Mouse (Mus musculus): Measurements from ENCODE around the gene Ankrd13c. TPM values are rescaled to one million over a fixed set of nuclear protein-coding genes. Genes with fewer than 3 reads are reported as not detected.

The Ankrd13c gene
- polyA plus RNA-seq, 1 experiment from 2014 or later: 25.2 TPM

DNA sequence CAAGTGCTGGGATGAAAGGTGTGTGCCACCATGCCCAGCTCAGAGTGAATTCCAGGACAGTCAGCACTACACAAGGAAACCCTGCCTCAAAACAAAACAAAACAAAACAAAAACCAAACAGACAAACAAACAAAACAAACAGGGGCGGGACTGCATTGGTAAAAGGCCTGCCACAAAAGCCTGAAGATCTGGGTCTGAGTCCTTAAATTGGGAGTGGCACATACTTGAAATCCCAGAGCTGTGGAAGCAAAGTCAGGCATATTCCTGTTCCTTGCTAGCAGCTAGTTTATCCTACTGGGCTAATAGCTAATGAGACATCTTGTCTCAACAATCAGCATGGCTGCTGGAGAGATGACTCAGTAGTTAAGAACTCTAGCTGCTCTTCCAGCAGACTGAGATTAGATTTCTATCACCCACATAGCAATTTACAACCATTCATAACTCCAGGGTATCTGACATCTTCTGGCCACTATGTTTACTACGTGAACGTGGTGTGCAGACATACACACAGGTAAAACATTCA, 12.7 kb upstream of the Ankrd13c start:
- Histone ChIP-seq H3K4me3 (ENCODE audit: low read length) (no peak overlapping the region), H3K27ac (ENCODE audit: low read depth, low read length) (no peak overlapping the region), H3K9me3 (ENCODE audit: control insufficient read depth, low read length) (no peaks in the 10 kb centered on the region), H3K27me3 (replicated peaks; ENCODE audit: control insufficient read depth, insufficient read depth, low read length) (no peaks in the 10 kb centered on the region), H3K36me3 (ENCODE audit: control insufficient read depth, insufficient read depth, low read length) (no peaks in the 10 kb centered on the region), H3K4me2 (ENCODE audit: low read length) (no peak overlapping the region), H3K9ac (ENCODE audit: low read depth, low read length) (no peak overlapping the region), H3K4me1 (ENCODE audit: control insufficient read depth, insufficient read depth, low read depth, low read length) (no peaks in the 10 kb centered on the region)
- no peak for ATAC-seq
- WGBS: 77% methylated on average over 3 of the region's 3 CpGs

DNA sequence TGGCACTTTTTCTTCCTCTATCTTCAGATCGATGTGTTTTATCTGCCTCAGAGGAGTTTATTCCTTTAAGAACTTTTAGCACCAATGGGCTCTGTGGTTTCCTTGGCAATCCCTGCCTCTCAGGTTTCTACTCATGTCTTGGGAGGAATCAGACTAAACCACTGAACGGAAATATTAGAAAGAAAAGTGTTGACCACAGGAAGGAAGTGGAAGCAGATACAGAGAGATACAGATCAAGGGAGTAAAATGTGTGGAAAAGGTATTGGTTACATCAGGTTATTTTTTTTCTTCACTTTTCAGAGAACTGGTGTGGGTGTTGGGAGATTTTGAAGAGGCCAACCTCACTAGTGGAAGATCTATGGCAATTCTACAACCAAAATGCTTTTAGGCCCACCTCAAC, 8.5 kb upstream of the Ankrd13c start:
- H3K9ac ChIP-seq (ENCODE audit: low read depth, low read length): no peak overlapping the region
- no peaks in the 10 kb centered on the region for H3K27me3 ChIP-seq (replicated peaks; ENCODE audit: control insufficient read depth, insufficient read depth, low read length)
- no peaks in the 10 kb centered on the region for H3K36me3 ChIP-seq (ENCODE audit: control insufficient read depth, insufficient read depth, low read length)
- no peak overlapping the region for H3K4me2 ChIP-seq (ENCODE audit: low read length)
- H3K4me1 ChIP-seq (ENCODE audit: control insufficient read depth, insufficient read depth, low read depth, low read length): no peaks in the 10 kb centered on the region
- no peak overlapping the region for H3K4me3 ChIP-seq (ENCODE audit: low read length)
- WGBS: 89% methylated on average over 2 of the region's 2 CpGs
- no peak overlapping the region for H3K27ac ChIP-seq (ENCODE audit: low read depth, low read length)
- no peaks in the 10 kb centered on the region for H3K9me3 ChIP-seq (ENCODE audit: control insufficient read depth, low read length)
- ATAC-seq: no peak

DNA sequence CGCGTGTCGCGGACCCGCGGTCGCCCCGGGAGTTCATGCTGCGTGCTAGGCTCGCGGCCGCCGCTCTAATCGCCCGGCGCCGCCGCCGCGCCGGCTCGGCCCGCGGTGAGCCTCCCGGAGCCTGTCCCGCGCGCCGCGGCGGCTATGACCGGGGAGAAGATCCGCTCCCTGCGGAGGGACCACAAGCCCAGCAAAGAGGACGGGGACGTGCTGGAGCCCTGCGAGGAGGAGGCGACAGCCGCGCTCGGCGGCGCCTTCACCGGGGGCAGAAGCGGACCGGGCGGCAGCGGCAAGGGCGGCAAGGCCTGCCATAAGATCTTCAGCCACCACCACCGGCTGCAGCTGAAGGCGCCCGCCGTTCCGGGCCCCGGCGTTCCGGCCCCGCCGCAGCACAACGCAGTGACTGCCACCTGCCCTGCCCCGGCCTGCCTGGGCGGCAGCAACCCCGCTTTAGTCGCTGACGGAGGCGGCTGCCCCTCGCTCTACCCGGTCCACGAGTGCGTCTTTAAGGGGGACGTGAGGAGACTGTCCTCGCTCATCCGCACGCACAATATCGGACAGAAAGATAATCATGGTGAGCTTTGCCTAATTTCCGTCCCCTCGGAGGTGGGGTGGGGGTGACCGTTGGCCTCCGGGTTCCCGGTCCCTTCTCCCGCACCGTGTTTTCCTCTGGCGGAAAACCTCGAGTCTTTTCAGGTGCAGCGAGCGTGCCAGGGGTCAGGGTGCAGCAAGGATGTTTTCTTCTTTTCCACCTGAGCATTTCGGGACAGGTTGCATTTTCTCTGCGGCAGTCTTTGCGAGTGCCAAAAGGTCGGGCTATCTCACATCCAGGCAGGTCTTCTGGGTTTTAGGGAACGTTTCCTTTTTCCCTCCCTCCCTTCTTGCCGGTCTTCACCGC, 593 bp downstream of the Ankrd13c start:
- peaks cover 12% of the 10 kb centered on the region for H3K4me1 ChIP-seq (ENCODE audit: control insufficient read depth, insufficient read depth, low read depth, low read length)
- ATAC-seq: peak; percentile 73
- under 1% methylated on average over 58 of the region's 93 CpGs for WGBS

DNA sequence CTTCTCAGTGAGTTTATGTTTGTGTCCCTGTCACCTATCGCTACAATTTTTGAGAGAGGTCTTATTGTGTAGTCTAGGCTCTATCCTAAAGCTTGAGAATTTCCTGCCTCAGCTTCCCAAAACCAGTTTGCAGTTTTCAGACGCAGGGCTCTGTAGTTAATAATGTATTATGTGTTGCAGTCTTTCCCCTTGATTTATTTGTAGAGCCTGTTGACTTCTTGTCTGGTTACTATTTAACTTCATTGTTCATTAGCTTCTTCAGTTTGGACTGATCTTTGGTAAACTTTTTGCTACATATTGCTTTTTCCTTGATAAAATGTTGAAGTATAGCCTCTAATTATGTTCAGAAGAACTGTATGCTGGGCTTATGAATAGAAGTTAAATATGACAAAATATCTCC, 5.7 kb downstream of the Ankrd13c start:
- 92% methylated on average over 2 of the region's 2 CpGs for WGBS

More for the DNA sequence above, 593 bp downstream of the Ankrd13c start:
- Histone ChIP-seq H3K9me3 (ENCODE audit: control insufficient read depth, low read length) (no peaks in the 10 kb centered on the region), H3K27ac (ENCODE audit: low read depth, low read length) (peak overlapping the region; percentile 97), H3K4me2 (ENCODE audit: low read length) (peak overlapping the region; percentile 95), H3K27me3 (replicated peaks; ENCODE audit: control insufficient read depth, insufficient read depth, low read length) (no peaks in the 10 kb centered on the region), H3K9ac (ENCODE audit: low read depth, low read length) (peak overlapping the region; percentile 94), H3K36me3 (ENCODE audit: control insufficient read depth, insufficient read depth, low read length) (no peaks in the 10 kb centered on the region), H3K4me3 (ENCODE audit: low read length) (peak overlapping the region; percentile 93)

DNA sequence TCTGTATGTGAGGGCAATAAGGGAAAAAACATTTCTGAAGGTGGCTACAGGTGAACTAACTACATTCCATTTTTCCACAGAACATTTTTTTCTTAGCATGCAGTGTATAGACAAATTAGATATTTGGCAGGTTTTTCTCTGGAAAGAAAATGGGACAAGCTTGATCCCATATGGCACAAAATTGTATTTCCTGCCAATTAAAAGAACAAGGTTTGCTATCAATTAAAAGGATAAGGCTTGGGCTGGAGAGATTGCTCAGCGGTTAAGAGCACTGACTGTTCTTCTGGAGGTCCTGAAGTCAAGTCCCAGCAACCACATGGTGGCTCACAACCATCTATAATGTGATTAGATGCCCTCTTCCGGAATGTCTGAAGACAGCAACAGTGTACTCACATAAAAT, 8.4 kb downstream of the Ankrd13c start:
- no peak for ATAC-seq
- no peak overlapping the region for H3K9ac ChIP-seq (ENCODE audit: low read depth, low read length)
- H3K4me3 ChIP-seq (ENCODE audit: low read length): no peak overlapping the region
- H3K9me3 ChIP-seq (ENCODE audit: control insufficient read depth, low read length): no peaks in the 10 kb centered on the region
- H3K27ac ChIP-seq (ENCODE audit: low read depth, low read length): no peak overlapping the region
- no peak overlapping the region for H3K4me2 ChIP-seq (ENCODE audit: low read length)
- no peaks in the 10 kb centered on the region for H3K36me3 ChIP-seq (ENCODE audit: control insufficient read depth, insufficient read depth, low read length)
- H3K27me3 ChIP-seq (replicated peaks; ENCODE audit: control insufficient read depth, insufficient read depth, low read length): no peaks in the 10 kb centered on the region
- 84% methylated on average over 2 of the region's 2 CpGs for WGBS
- no peaks in the 10 kb centered on the region; the same call in 1 of the 2 replicates for H3K4me1 ChIP-seq (ENCODE audit: control insufficient read depth, insufficient read depth, low read depth, low read length)

More for the DNA sequence above, 5.7 kb downstream of the Ankrd13c start:
- Histone ChIP-seq H3K36me3 (ENCODE audit: control insufficient read depth, insufficient read depth, low read length) (no peaks in the 10 kb centered on the region), H3K9ac (ENCODE audit: low read depth, low read length) (no peak overlapping the region), H3K9me3 (ENCODE audit: control insufficient read depth, low read length) (no peaks in the 10 kb centered on the region), H3K4me3 (ENCODE audit: low read length) (no peak overlapping the region), H3K4me1 (ENCODE audit: control insufficient read depth, insufficient read depth, low read depth, low read length) (peaks cover 12% of the 10 kb centered on the region), H3K4me2 (ENCODE audit: low read length) (no peak overlapping the region), H3K27ac (ENCODE audit: low read depth, low read length) (no peak overlapping the region), H3K27me3 (replicated peaks; ENCODE audit: control insufficient read depth, insufficient read depth, low read length) (no peaks in the 10 kb centered on the region)
- no peak for ATAC-seq

DNA sequence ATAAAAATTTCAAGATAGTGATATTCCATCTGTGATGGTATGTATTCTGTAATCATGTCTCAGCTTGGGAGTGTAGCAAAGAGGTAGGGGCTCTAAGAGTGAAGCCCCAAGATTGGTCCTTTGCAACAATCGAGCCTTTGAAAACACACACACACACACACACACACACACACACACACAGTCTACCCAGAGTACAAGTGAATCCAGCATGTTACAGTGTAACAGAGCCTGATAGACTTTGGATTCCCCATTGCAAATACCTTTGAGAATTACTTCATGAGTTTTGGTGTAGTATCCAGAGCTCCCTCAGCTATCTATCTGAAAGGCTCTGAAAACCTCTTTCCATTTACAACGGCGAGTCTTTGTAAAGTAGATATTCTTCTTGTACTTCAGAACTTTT, 9.2 kb downstream of the Ankrd13c start:
- Histone ChIP-seq H3K9ac (ENCODE audit: low read depth, low read length) (no peak overlapping the region), H3K9me3 (ENCODE audit: control insufficient read depth, low read length) (no peaks in the 10 kb centered on the region), H3K4me3 (ENCODE audit: low read length) (no peak overlapping the region), H3K36me3 (ENCODE audit: control insufficient read depth, insufficient read depth, low read length) (no peaks in the 10 kb centered on the region), H3K4me2 (ENCODE audit: low read length) (no peak overlapping the region), H3K27ac (ENCODE audit: low read depth, low read length) (no peak overlapping the region), H3K4me1 (ENCODE audit: control insufficient read depth, insufficient read depth, low read depth, low read length) (no peaks in the 10 kb centered on the region), H3K27me3 (replicated peaks; ENCODE audit: control insufficient read depth, insufficient read depth, low read length) (no peaks in the 10 kb centered on the region)
- ATAC-seq: no peak
- 94% methylated on average over 3 of the region's 3 CpGs for WGBS

DNA sequence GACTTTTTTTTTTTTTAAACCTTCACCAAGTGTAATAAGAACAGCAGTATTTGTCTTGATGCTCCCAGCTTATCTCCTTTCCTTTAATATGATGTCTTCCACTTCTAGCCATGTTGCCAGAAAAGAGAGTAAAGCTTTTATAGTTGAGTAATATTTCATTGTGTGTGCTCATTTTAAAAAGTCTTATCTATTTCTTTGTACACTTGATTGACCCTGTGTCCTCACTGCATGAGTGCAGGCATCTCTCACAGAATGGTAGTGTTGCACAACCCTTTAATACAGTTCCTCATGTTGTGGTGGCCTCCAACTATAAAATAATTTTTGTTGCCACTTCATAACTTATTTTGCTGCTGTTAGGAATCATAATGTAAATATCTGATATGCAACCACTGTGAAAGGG, 10.3 kb downstream of the Ankrd13c start:
- no peaks in the 10 kb centered on the region for H3K4me1 ChIP-seq (ENCODE audit: control insufficient read depth, insufficient read depth, low read depth, low read length)
- no peak for ATAC-seq
- no peak overlapping the region for H3K9ac ChIP-seq (ENCODE audit: low read depth, low read length)
- H3K4me2 ChIP-seq (ENCODE audit: low read length): no peak overlapping the region
- no peaks in the 10 kb centered on the region for H3K9me3 ChIP-seq (ENCODE audit: control insufficient read depth, low read length)
- H3K4me3 ChIP-seq (ENCODE audit: low read length): no peak overlapping the region
- no peak overlapping the region for H3K27ac ChIP-seq (ENCODE audit: low read depth, low read length)
- no peaks in the 10 kb centered on the region for H3K27me3 ChIP-seq (replicated peaks; ENCODE audit: control insufficient read depth, insufficient read depth, low read length)
- peaks cover 2% of the 10 kb centered on the region for H3K36me3 ChIP-seq (ENCODE audit: control insufficient read depth, insufficient read depth, low read length)

DNA sequence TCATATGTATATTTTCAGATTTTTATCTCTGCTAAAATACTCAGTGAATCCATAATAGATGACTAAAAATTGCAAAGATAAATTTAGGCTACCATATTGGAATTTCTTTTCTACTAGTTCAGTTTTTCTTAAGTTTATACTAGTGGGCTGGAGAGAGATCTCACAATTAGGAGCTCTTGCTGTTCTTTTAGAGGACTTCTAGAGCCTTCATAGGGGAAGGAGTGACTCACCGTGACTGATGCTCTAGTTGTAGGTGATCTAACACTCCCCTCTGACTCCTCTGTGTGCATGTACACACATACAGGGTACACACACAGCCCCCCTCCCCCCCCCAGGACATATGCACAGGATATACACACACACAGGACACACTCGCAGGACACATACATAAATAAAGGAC, 24.1 kb downstream of the Ankrd13c start:
- Histone ChIP-seq H3K9me3 (ENCODE audit: control insufficient read depth, low read length) (no peaks in the 10 kb centered on the region), H3K27me3 (replicated peaks; ENCODE audit: control insufficient read depth, insufficient read depth, low read length) (no peaks in the 10 kb centered on the region), H3K36me3 (ENCODE audit: control insufficient read depth, insufficient read depth, low read length) (peaks cover 2% of the 10 kb centered on the region), H3K4me3 (ENCODE audit: low read length) (no peak overlapping the region), H3K4me2 (ENCODE audit: low read length) (no peak overlapping the region), H3K9ac (ENCODE audit: low read depth, low read length) (no peak overlapping the region), H3K27ac (ENCODE audit: low read depth, low read length) (no peak overlapping the region), H3K4me1 (ENCODE audit: control insufficient read depth, insufficient read depth, low read depth, low read length) (no peaks in the 10 kb centered on the region)
- no peak for ATAC-seq
- WGBS: 87% methylated on average over 2 of the region's 2 CpGs

DNA sequence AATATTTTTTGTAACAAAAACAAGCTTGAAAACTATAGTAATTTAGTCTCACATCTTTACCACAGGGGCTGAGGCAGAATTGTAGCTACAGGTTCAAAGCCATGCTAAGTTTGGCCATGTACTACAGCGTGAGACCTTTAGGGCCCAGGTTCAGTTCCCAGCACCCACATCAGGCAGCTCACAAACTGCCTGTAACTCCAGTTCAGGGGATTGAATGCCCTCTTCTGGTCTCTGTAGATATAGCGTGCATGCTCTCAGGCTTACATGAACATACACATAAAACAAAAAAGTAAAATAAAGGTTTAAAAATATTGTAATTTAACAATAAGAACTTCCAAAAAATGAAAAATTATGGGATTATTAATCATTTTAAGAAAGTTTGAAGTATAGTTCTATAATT, 26.2 kb downstream of the Ankrd13c start:
- no peak overlapping the region for H3K4me3 ChIP-seq (ENCODE audit: low read length)
- 100% methylated on average over 2 of the region's 2 CpGs for WGBS
- H3K9me3 ChIP-seq (ENCODE audit: control insufficient read depth, low read length): no peaks in the 10 kb centered on the region
- H3K9ac ChIP-seq (ENCODE audit: low read depth, low read length): no peak overlapping the region
- no peak overlapping the region for H3K4me2 ChIP-seq (ENCODE audit: low read length)
- H3K27me3 ChIP-seq (replicated peaks; ENCODE audit: control insufficient read depth, insufficient read depth, low read length): no peaks in the 10 kb centered on the region
- no peaks in the 10 kb centered on the region for H3K4me1 ChIP-seq (ENCODE audit: control insufficient read depth, insufficient read depth, low read depth, low read length)
- ATAC-seq: no peak
- H3K36me3 ChIP-seq (ENCODE audit: control insufficient read depth, insufficient read depth, low read length): peaks cover 2% of the 10 kb centered on the region
- H3K27ac ChIP-seq (ENCODE audit: low read depth, low read length): no peak overlapping the region

Data from hindbrain, embryonic 16.5 days (tissue).